Comparison of ENCODE assay signal across 15 mouse cellular contexts in genomic region chr13:93752597-93753400, GRCm38 (mm10). TPM values are rescaled to one million over a fixed set of nuclear protein-coding genes. Genes with fewer than 3 reads are reported as not detected.
DNase-seq lines count a peak whose midpoint lies in the region; ATAC-seq and TF ChIP-seq lines count a peak whose summit lies in the region.
"Had no signal": no experiment of that assay in that cellular context is flagged by ENCODE, and none has a peak within 500 bp of the region (broad histone marks: within the 10 kb centered on the region; RNA-seq: fewer than 3 reads in every experiment).

No protein-coding gene starts in this region.

- peak; percentile 61 for DNase-seq in embryo, embryonic 11 days
- DNase-seq in forebrain, embryonic 14.5 days (ENCODE audit: low spot score) = peak; percentile 79
- DNase-seq in hindbrain, postnatal 0 days (ENCODE audit: low spot score) = peak; percentile 71
- no peak for DNase-seq in liver, postnatal 0 days
- DNase-seq in kidney, adult 8-10 months = no peak
- DNase-seq: cerebellum, postnatal 25 days; gastrocnemius, postnatal 10 days; lung, adult 18-20 months; right cerebral cortex, postnatal 25 days; thymus, postnatal 36 days had no signal

- 27% methylated on average over 14 of the region's 14 CpGs for WGBS in forebrain, embryonic 14.5 days
- 25% methylated on average over 14 of the region's 14 CpGs for WGBS in hindbrain, postnatal 0 days
- WGBS in neural tube, embryonic 13.5 days = 34% methylated on average over 14 of the region's 14 CpGs
- 76% methylated on average over 14 of the region's 14 CpGs for WGBS in liver, postnatal 0 days (ENCODE audit: insufficient replicate concordance)
- 86% methylated on average over 14 of the region's 14 CpGs for WGBS in kidney, embryonic 14.5 days

- H3K9ac ChIP-seq in forebrain, embryonic 14.5 days (ENCODE audit: low read length) = peak overlapping the region; percentile 33; the same call in 1 of the 2 replicates
- H3K9ac ChIP-seq in hindbrain, postnatal 0 days (replicated peaks; ENCODE audit: low read length) = no peak overlapping the region
- H3K9ac ChIP-seq in neural tube, embryonic 13.5 days = no peak overlapping the region
- no peak overlapping the region for H3K9ac ChIP-seq in liver, postnatal 0 days (replicated peaks)
- H3K9ac ChIP-seq in kidney, embryonic 14.5 days (ENCODE audit: low read depth, low read length) = no peak overlapping the region
- H3K9ac ChIP-seq: heart, embryonic 12.5 days; limb, embryonic 13.5 days had no signal

- TF ChIP-seq CTCF in hindbrain, postnatal 0 days (IDR thresholded peaks at IDR 0.05; ENCODE audit: low read depth) = no peak
- no peak for TF ChIP-seq CTCF in liver, postnatal 0 days (IDR thresholded peaks at IDR 0.05; ENCODE audit: low read depth)

- no peak for TF ChIP-seq EP300 in liver, postnatal 0 days (IDR thresholded peaks at IDR 0.05; ENCODE audit: low read depth)

- no peaks in the 10 kb centered on the region; the same call in 1 of the 2 replicates for H3K4me1 ChIP-seq in forebrain, embryonic 14.5 days (ENCODE audit: control insufficient read depth, insufficient read depth, low read length)
- no peaks in the 10 kb centered on the region for H3K4me1 ChIP-seq in hindbrain, postnatal 0 days (ENCODE audit: insufficient read depth, low read length)
- H3K4me1 ChIP-seq in neural tube, embryonic 13.5 days (replicated peaks) = peaks cover 9% of the 10 kb centered on the region; the same call in 1 of the 2 replicates
- H3K4me1 ChIP-seq in liver, postnatal 0 days (ENCODE audit: insufficient read depth) = no peaks in the 10 kb centered on the region
- no peaks in the 10 kb centered on the region for H3K4me1 ChIP-seq in kidney, embryonic 14.5 days (ENCODE audit: control insufficient read depth, insufficient read depth, low read length)
- H3K4me1 ChIP-seq: limb, embryonic 13.5 days; megakaryocyte, embryonic 14.5 days had no signal

- H3K27ac ChIP-seq in forebrain, embryonic 14.5 days (ENCODE audit: low read depth, low read length) = no peak overlapping the region
- peak overlapping the region; percentile 62; the same call in 1 of the 2 replicates for H3K27ac ChIP-seq in hindbrain, postnatal 0 days
- H3K27ac ChIP-seq in neural tube, embryonic 13.5 days (replicated peaks) = no peak overlapping the region
- H3K27ac ChIP-seq in liver, postnatal 0 days (ENCODE audit: low read depth) = no peak overlapping the region
- H3K27ac ChIP-seq in kidney, embryonic 14.5 days (ENCODE audit: low read depth, low read length) = no peak overlapping the region
- H3K27ac ChIP-seq: limb, embryonic 13.5 days had no signal

- no peak overlapping the region for H3K4me3 ChIP-seq in forebrain, embryonic 14.5 days (ENCODE audit: low read depth, low read length)
- H3K4me3 ChIP-seq in hindbrain, postnatal 0 days (ENCODE audit: low read length) = no peak overlapping the region
- H3K4me3 ChIP-seq in neural tube, embryonic 13.5 days = no peak overlapping the region
- H3K4me3 ChIP-seq in liver, postnatal 0 days (ENCODE audit: low read depth, low read length) = no peak overlapping the region
- H3K4me3 ChIP-seq in kidney, embryonic 14.5 days (ENCODE audit: low read length) = no peak overlapping the region
- H3K4me3 ChIP-seq: heart, embryonic 12.5 days; limb, embryonic 13.5 days; megakaryocyte, embryonic 14.5 days had no signal

- no peaks in the 10 kb centered on the region for H3K36me3 ChIP-seq in forebrain, embryonic 14.5 days (ENCODE audit: control insufficient read depth, insufficient read depth, low read length)
- H3K36me3 ChIP-seq in hindbrain, postnatal 0 days (ENCODE audit: insufficient read depth, low read length) = no peaks in the 10 kb centered on the region
- H3K36me3 ChIP-seq in neural tube, embryonic 13.5 days = no peaks in the 10 kb centered on the region
- no peaks in the 10 kb centered on the region for H3K36me3 ChIP-seq in liver, postnatal 0 days (replicated peaks; ENCODE audit: insufficient read depth, low read length)
- H3K36me3 ChIP-seq in kidney, embryonic 14.5 days (ENCODE audit: control insufficient read depth, insufficient read depth, low read length) = no peaks in the 10 kb centered on the region
- H3K36me3 ChIP-seq: heart, embryonic 12.5 days; limb, embryonic 13.5 days had no signal

- H3K9me3 ChIP-seq in forebrain, embryonic 14.5 days (replicated peaks; ENCODE audit: control insufficient read depth, low read length) = no peaks in the 10 kb centered on the region
- H3K9me3 ChIP-seq in hindbrain, postnatal 0 days (ENCODE audit: low read length) = no peaks in the 10 kb centered on the region
- no peaks in the 10 kb centered on the region for H3K9me3 ChIP-seq in neural tube, embryonic 13.5 days
- no peaks in the 10 kb centered on the region for H3K9me3 ChIP-seq in liver, postnatal 0 days (ENCODE audit: low read length)
- no peaks in the 10 kb centered on the region for H3K9me3 ChIP-seq in kidney, embryonic 14.5 days (ENCODE audit: control insufficient read depth, low read length)
- H3K9me3 ChIP-seq: heart, embryonic 12.5 days; limb, embryonic 13.5 days; megakaryocyte, embryonic 14.5 days had no signal

- no peaks in the 10 kb centered on the region for H3K27me3 ChIP-seq in forebrain, embryonic 14.5 days (replicated peaks; ENCODE audit: control insufficient read depth, insufficient read depth, low read length)
- H3K27me3 ChIP-seq in hindbrain, postnatal 0 days (ENCODE audit: insufficient read depth, low read length) = no peaks in the 10 kb centered on the region
- H3K27me3 ChIP-seq in neural tube, embryonic 13.5 days = no peaks in the 10 kb centered on the region
- no peaks in the 10 kb centered on the region for H3K27me3 ChIP-seq in liver, postnatal 0 days (ENCODE audit: insufficient read depth, low read length)
- H3K27me3 ChIP-seq in kidney, embryonic 14.5 days (ENCODE audit: control insufficient read depth, insufficient read depth, low read length) = no peaks in the 10 kb centered on the region
- H3K27me3 ChIP-seq: heart, embryonic 12.5 days; limb, embryonic 13.5 days had no signal

- peak; percentile 87 for ATAC-seq in forebrain, embryonic 14.5 days
- peak; percentile 85 for ATAC-seq in hindbrain, postnatal 0 days
- ATAC-seq in neural tube, embryonic 13.5 days (ENCODE audit: low read depth) = peak; percentile 75
- no peak for ATAC-seq in liver, postnatal 0 days
- ATAC-seq in kidney, embryonic 14.5 days (ENCODE audit: low FRiP score, low TSS enrichment) = no peak

- H3K4me2 ChIP-seq in forebrain, embryonic 14.5 days (ENCODE audit: low read length) = peak overlapping the region; percentile 30; the same call in 1 of the 2 replicates
- H3K4me2 ChIP-seq in hindbrain, postnatal 0 days (ENCODE audit: low read depth, low read length) = peak overlapping the region; percentile 11; the same call in 1 of the 2 replicates
- H3K4me2 ChIP-seq in neural tube, embryonic 13.5 days = 0 out of 2 replicates have a peak overlapping the region, but pooled peaks have one; percentile 16
- H3K4me2 ChIP-seq in liver, postnatal 0 days (ENCODE audit: low read depth, low read length) = no peak overlapping the region
- no peak overlapping the region for H3K4me2 ChIP-seq in kidney, embryonic 14.5 days (replicated peaks; ENCODE audit: low read depth, low read length)
- H3K4me2 ChIP-seq: heart, embryonic 12.5 days; limb, embryonic 13.5 days had no signal

RNA-seq across cellular contexts. Expression of gene Arsb, which starts 18.6 kb away (rescaled TPM):
- polyA plus RNA-seq in forebrain, embryonic 14.5 days (2014; fragmentation: Nextera tagmentation; extraction: Ambion mirVana) = 10.0 and 12.2 TPM in 2 replicates
- total RNA-seq in hindbrain, postnatal 0 days (2014; rRNA removed) = 16.0 and 19.0 TPM in 2 replicates
- polyA plus RNA-seq in hindbrain, postnatal 0 days (2015; fragmentation: Nextera tagmentation; extraction: Ambion mirVana) = 9.3 and 11.7 TPM in 2 replicates
- 7.0 and 8.0 TPM in 2 replicates for polyA plus RNA-seq in neural tube, embryonic 13.5 days (2015; fragmentation: Nextera tagmentation; extraction: Ambion mirVana)
- polyA plus RNA-seq in liver, postnatal 0 days (2015; fragmentation: Nextera tagmentation; extraction: Ambion mirVana) = 3.3 and 4.1 TPM in 2 replicates
- polyA plus RNA-seq in kidney, embryonic 14.5 days (2014; fragmentation: Nextera tagmentation; extraction: Ambion mirVana) = 9.0 and 17.7 TPM in 2 replicates

Comparison
In these comparisons a context has a peak if more than half of its experiments do, and no peak if none do; other contexts are left out.
1. DNase-seq: peak in embryo, embryonic 11 days (single experiment), forebrain, embryonic 14.5 days (single experiment) and hindbrain, postnatal 0 days (single experiment); none in liver, postnatal 0 days (single experiment) and kidney, adult 8-10 months (0 of 2).
2. ATAC-seq: peak in forebrain, embryonic 14.5 days (single experiment), hindbrain, postnatal 0 days (single experiment) and neural tube, embryonic 13.5 days (single experiment); none in liver, postnatal 0 days (single experiment) and kidney, embryonic 14.5 days (single experiment).
3. H3K4me2 ChIP-seq: peak in forebrain, embryonic 14.5 days (single experiment), hindbrain, postnatal 0 days (single experiment) and neural tube, embryonic 13.5 days (single experiment); none in liver, postnatal 0 days (single experiment) and kidney, embryonic 14.5 days (single experiment).